Mouse (Mus musculus): Measurements from ENCODE around the gene Atp2b1.

GRCm38 (mm10) chr10:99050093-99050492 is 135.9 kb downstream of the Atp2b1 start:
- TF ChIP-seq FLI1 (IDR thresholded peaks at IDR 0.05; ENCODE audit: low read length): no peak
- no peak for TF ChIP-seq GATA1 (IDR thresholded peaks at IDR 0.05; ENCODE audit: borderline replicate concordance, low read length)
